Mouse (Mus musculus) hindbrain, postnatal 0 days (tissue): ENCODE results near the gene Rab24. TPM values are rescaled to one million over a fixed set of nuclear protein-coding genes. Genes with fewer than 3 reads are reported as not detected.

Source experiments
- ATAC-seq: fragments of 200-750 bp; cut with Nextera tagmentation; 2 replicates; pipeline ENCODE4 v1.8.0; 2017; ENCODE audit warnings: mild to moderate bottlenecking, moderate TSS enrichment, moderate library complexity
- DNase-seq: peaks from one replicate; pipeline ENCODE4 v3.0.0-alpha.2; 2015; ENCODE audit warnings: low spot score
- H3K27ac ChIP-seq: fragments of 300-500 bp; sonication (generic); 2 replicates; pipeline ENCODE4 v1.5.1; 2014; ENCODE audit warnings: mild to moderate bottlenecking
- H3K27me3 ChIP-seq: fragments of 300-500 bp; sonication (generic); 2 replicates; pipeline ENCODE4 v1.6.1; 2014; ENCODE audit warnings: low read length, mixed read lengths; ENCODE audit not compliant: insufficient read depth
- H3K36me3 ChIP-seq: fragments of 300-500 bp; sonication (generic); 2 replicates; pipeline ENCODE4 v1.6.1; 2014; ENCODE audit warnings: low read length, mixed read lengths; ENCODE audit not compliant: insufficient read depth
- H3K4me1 ChIP-seq: fragments of 300-500 bp; sonication (generic); 2 replicates; pipeline ENCODE4 v1.6.1; 2014; ENCODE audit warnings: antibody characterized with exemption, low read length, mixed read lengths; ENCODE audit not compliant: insufficient read depth
- H3K4me2 ChIP-seq: fragments of 300-500 bp; sonication (generic); 2 replicates; pipeline ENCODE4 v1.6.1; 2014; ENCODE audit warnings: low read depth, mild to moderate bottlenecking, low read length, moderate library complexity, mixed read lengths
- H3K4me3 ChIP-seq: fragments of 300-500 bp; sonication (generic); 2 replicates; pipeline ENCODE4 v1.5.1; 2014; ENCODE audit warnings: low read length
- H3K9ac ChIP-seq: fragments of 300-500 bp; sonication (generic); replicated peaks from 2 replicates; pipeline ENCODE4 v1.6.1; 2014; ENCODE audit warnings: mild to moderate bottlenecking, low read length, moderate library complexity, mixed read lengths
- H3K9me3 ChIP-seq: fragments of 300-500 bp; sonication (generic); 2 replicates; pipeline ENCODE4 v1.6.1; 2016; ENCODE audit warnings: low read length, mixed read lengths
- CTCF ChIP-seq: IDR thresholded peaks from 2 replicates; pipeline ENCODE4 v1.5.1; 2016; ENCODE audit warnings: antibody characterized with exemption, control low read depth, low read depth
- WGBS: fragments of 180-500 bp; shearing (Covaris S2); extraction: QIAGEN DNeasy Blood & Tissue Kit; methylation state at CpG from one replicate; pipeline ENCODE4 v1.1.7; 2014; 5-methylcytosine and 5-hydroxymethylcytosine counted together
- polyA plus RNA-seq: library from polyadenylated mRNA; unstranded; fragments of >200 nt; fragmentation: Nextera tagmentation; extraction: Ambion mirVana; gene quantifications from 2 replicates; pipeline ENCODE4 v1.2.1, GENCODE M21; 2015
- total RNA-seq: library from RNA; depleted of rRNA; stranded (reverse); fragments of >200 nt; gene quantifications from 2 replicates; pipeline ENCODE4 v1.2.3, GENCODE M21; 2014; rRNA removed

Rab24 gene
- total and polyA plus RNA-seq, 2 experiments from 2014 or later = 65.3 to 84.7 TPM

GRCm38 (mm10) chr13:55288854-55289253, 32.9 kb downstream of the Rab24 start:
- Histone ChIP-seq H3K27me3 (no peaks in the 10 kb centered on the region), H3K9ac (no peak overlapping the region), H3K4me2 (no peak overlapping the region), H3K4me1 (no peaks in the 10 kb centered on the region), H3K27ac (no peak overlapping the region), H3K9me3 (no peaks in the 10 kb centered on the region), H3K4me3 (no peak overlapping the region), H3K36me3 (peaks cover 40% of the 10 kb centered on the region)
- peak; percentile 25 for DNase-seq
- no peak for ATAC-seq
- WGBS = 87% methylated on average over 3 of the region's 3 CpGs
- TF ChIP-seq CTCF = peak; percentile 13; the same call in 1 of the 2 replicates

GRCm38 (mm10) chr13:55277646-55278045, 44.1 kb downstream of the Rab24 start:
- H3K4me1 ChIP-seq = no peaks in the 10 kb centered on the region
- ATAC-seq (no peak), DNase-seq (no peak)
- H3K9me3 ChIP-seq = no peaks in the 10 kb centered on the region
- no peak overlapping the region for H3K27ac ChIP-seq
- H3K4me2 ChIP-seq = no peak overlapping the region
- no peak overlapping the region for H3K9ac ChIP-seq
- H3K36me3 ChIP-seq = peaks cover 30% of the 10 kb centered on the region
- no peaks in the 10 kb centered on the region for H3K27me3 ChIP-seq
- WGBS = 91% methylated on average over 5 of the region's 5 CpGs
- no peak for TF ChIP-seq CTCF
- no peak overlapping the region for H3K4me3 ChIP-seq

GRCm38 (mm10) chr13:55277203-55277602, 44.5 kb downstream of the Rab24 start:
- ATAC-seq = no peak
- Histone ChIP-seq H3K9me3 (no peaks in the 10 kb centered on the region), H3K4me3 (no peak overlapping the region), H3K4me2 (no peak overlapping the region), H3K27ac (no peak overlapping the region), H3K4me1 (no peaks in the 10 kb centered on the region), H3K27me3 (no peaks in the 10 kb centered on the region), H3K36me3 (peaks cover 26% of the 10 kb centered on the region), H3K9ac (no peak overlapping the region)
- 86% methylated on average over 5 of the region's 5 CpGs for WGBS
- DNase-seq = no peak
- TF ChIP-seq CTCF = no peak

Other genes starting within 250 kb of the Rab24 start
- 3.9 and 9.0 TPM in 2 replicates for gene Uimc1, start 221.6 kb downstream of the Rab24 start, total RNA-seq
- gene Uimc1, start 221.6 kb downstream of the Rab24 start, polyA plus RNA-seq = 12.1 and 13.5 TPM in 2 replicates
- gene Zfp346, start 216.6 kb downstream of the Rab24 start, total RNA-seq = 29.4 and 33.7 TPM in 2 replicates
- 21.1 and 22.3 TPM in 2 replicates for gene Zfp346, start 216.6 kb downstream of the Rab24 start, polyA plus RNA-seq
- not detected in 2 replicates for gene Gm17617, start 188.4 kb downstream of the Rab24 start, total RNA-seq
- gene Gm17617, start 188.4 kb downstream of the Rab24 start, polyA plus RNA-seq = not detected in 2 replicates
- 0.84 and 2.5 TPM in 2 replicates for gene Fgfr4, start 169.3 kb downstream of the Rab24 start, total RNA-seq
- 1.0 and 1.5 TPM in 2 replicates for gene Fgfr4, start 169.3 kb downstream of the Rab24 start, polyA plus RNA-seq
- 59.3 and 78.2 TPM in 2 replicates for gene Nsd1, start 112.2 kb downstream of the Rab24 start, total RNA-seq
- 64.0 and 67.7 TPM in 2 replicates for gene Nsd1, start 112.2 kb downstream of the Rab24 start, polyA plus RNA-seq
- 197 and 213 TPM in 2 replicates for gene Prelid1, start 1.4 kb downstream of the Rab24 start, total RNA-seq
- 309 and 327 TPM in 2 replicates for gene Prelid1, start 1.4 kb downstream of the Rab24 start, polyA plus RNA-seq
- gene Mxd3, start 7.9 kb upstream of the Rab24 start, total RNA-seq = 16.3 and 16.8 TPM in 2 replicates
- 11.2 and 11.7 TPM in 2 replicates for gene Mxd3, start 7.9 kb upstream of the Rab24 start, polyA plus RNA-seq
- 60.7 and 72.2 TPM in 2 replicates for gene Lman2, start 40.8 kb upstream of the Rab24 start, total RNA-seq
- gene Lman2, start 40.8 kb upstream of the Rab24 start, polyA plus RNA-seq = 36.4 and 37.0 TPM in 2 replicates
- 0.36 and 0.78 TPM in 2 replicates for gene Rgs14, start 47.8 kb upstream of the Rab24 start, total RNA-seq
- gene Rgs14, start 47.8 kb upstream of the Rab24 start, polyA plus RNA-seq = 0.69 and 0.76 TPM in 2 replicates
- not detected in 2 replicates for gene Slc34a1, start 76.2 kb upstream of the Rab24 start, total RNA-seq
- gene Slc34a1, start 76.2 kb upstream of the Rab24 start, polyA plus RNA-seq = not detected in 2 replicates
- 0.52 TPM in 1 of 2 replicates, not detected in the other for gene Pfn3, start 93.3 kb upstream of the Rab24 start, total RNA-seq
- gene Pfn3, start 93.3 kb upstream of the Rab24 start, polyA plus RNA-seq = 0.37 and 0.68 TPM in 2 replicates
- not detected in 2 replicates for gene F12, start 104.8 kb upstream of the Rab24 start, total RNA-seq
- 0.26 and 0.48 TPM in 2 replicates for gene F12, start 104.8 kb upstream of the Rab24 start, polyA plus RNA-seq
- 72.2 and 72.6 TPM in 2 replicates for gene Grk6, start 123.1 kb upstream of the Rab24 start, total RNA-seq
- gene Grk6, start 123.1 kb upstream of the Rab24 start, polyA plus RNA-seq = 34.7 and 35.5 TPM in 2 replicates
- gene Prr7, start 142.3 kb upstream of the Rab24 start, total RNA-seq = 106 and 119 TPM in 2 replicates
- 4.6 and 4.9 TPM in 2 replicates for gene Prr7, start 142.3 kb upstream of the Rab24 start, polyA plus RNA-seq
- 442 and 446 TPM in 2 replicates for gene Dbn1, start 166.2 kb upstream of the Rab24 start, total RNA-seq
- gene Dbn1, start 166.2 kb upstream of the Rab24 start, polyA plus RNA-seq = 369 and 371 TPM in 2 replicates
- 43.4 and 49.9 TPM in 2 replicates for gene Pdlim7, start 191.7 kb upstream of the Rab24 start, total RNA-seq
- 133 TPM in 2 replicates for gene Pdlim7, start 191.7 kb upstream of the Rab24 start, polyA plus RNA-seq
- gene Dok3, start 207.3 kb upstream of the Rab24 start, total RNA-seq = 4.7 and 5.2 TPM in 2 replicates
- 1.1 and 1.6 TPM in 2 replicates for gene Dok3, start 207.3 kb upstream of the Rab24 start, polyA plus RNA-seq
- 48.6 and 53.4 TPM in 2 replicates for gene Ddx41, start 214.7 kb upstream of the Rab24 start, total RNA-seq
- 44.4 and 47.2 TPM in 2 replicates for gene Ddx41, start 214.7 kb upstream of the Rab24 start, polyA plus RNA-seq
- gene Fam193b, start 249.2 kb upstream of the Rab24 start, total RNA-seq = 60.2 and 87.5 TPM in 2 replicates
- gene Fam193b, start 249.2 kb upstream of the Rab24 start, polyA plus RNA-seq = 38.8 and 38.9 TPM in 2 replicates